Mouse (Mus musculus) adrenal gland, adult (tissue): ENCODE results near the gene Oxt.
"Not testable (repeated sequence)": the region's sequence is repeated elsewhere in the genome, so short reads cannot be mapped to it uniquely, and the experiment has no call there.

Experiments used
- DNase-seq, 2 experiments: peaks; one replicate each; pipeline ENCODE4 v3.0.0; 2022 to 2023; ENCODE audit warnings: low spot score in 1 of 2; ENCODE audit not compliant: inconsistent age in 2 of 2

The Oxt gene

DNA sequence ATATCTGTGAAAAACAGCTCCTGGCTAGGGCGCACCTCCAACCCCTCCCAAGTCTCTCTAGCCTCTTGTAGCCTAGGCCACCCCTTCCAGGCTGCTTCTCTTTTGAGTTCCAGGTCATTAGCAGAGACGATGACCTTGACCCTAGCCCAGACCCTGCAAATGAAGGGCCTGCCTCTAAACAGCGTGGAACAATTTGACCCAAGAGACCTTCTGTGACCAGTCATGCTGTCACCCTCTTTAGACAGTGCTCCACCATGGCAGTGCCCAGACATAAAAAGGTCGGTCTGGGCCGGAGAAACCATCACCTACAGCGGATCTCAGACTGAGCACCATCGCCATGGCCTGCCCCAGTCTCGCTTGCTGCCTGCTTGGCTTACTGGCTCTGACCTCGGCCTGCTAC is at the start of gene Oxt:
Gene Oxt, plus strand, starts transcription at position 301 of the 400 bp plus-strand sequence.
- no peak for DNase-seq

DNA sequence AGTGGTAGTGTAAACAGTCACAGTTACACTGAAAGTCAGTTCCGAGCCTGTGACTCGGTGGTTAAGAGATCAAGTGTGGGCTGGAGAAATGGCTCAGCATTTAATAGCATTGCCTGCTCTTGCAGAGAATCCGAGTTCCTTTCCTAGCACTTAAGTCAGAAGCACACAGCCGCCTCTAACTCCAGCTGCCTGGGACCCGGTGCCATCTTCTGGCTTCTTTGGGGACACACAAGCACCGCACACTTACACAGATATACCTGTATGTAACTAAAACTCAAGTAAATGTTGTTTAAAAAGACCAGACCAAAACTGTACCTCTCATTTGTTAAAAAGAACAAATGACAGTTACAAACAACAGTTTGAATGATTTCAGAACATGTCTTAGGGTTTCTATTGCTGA is 47.5 kb upstream of the Oxt start:
- DNase-seq, result no peak

DNA sequence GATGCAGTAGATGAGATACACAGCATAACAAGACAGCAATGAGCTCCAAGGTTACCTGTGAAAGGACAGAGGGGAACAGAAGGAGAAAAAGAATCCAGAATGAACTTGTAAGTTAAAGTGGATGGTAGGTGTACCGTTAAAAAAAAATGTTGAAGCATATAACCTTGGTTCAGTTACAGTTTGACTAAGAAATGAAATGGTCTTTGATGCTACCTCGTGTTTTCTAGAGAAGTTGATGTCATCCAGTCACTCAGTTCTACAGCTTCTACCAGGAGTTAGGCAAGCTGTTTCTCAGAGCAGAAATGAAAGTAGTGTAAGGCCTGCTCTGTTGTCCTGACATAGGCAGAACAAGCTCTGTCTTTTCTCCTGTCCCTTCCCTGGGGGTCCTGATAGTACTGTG is 46.7 kb upstream of the Oxt start:
- DNase-seq, result no peak

DNA sequence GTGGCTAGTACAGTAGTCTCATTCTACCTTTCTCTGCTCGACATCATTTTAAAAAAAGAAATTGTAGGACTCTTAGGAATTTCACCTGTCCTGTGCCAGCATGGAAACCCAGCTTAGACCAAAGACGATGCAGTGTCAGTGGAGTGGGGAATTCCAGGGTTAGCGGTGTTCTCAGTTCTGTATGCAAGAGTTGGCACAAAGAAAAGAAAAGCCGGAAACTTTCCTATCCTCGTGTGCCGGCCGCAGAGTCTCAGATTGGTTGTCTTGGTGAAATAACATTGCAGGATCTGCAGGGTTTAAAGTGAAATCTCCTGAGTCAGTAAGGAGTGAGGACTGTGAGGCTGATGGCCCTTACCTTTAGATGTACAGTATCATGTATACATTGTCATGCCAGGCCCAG is 46.0 kb upstream of the Oxt start:
- no peak for DNase-seq

DNA sequence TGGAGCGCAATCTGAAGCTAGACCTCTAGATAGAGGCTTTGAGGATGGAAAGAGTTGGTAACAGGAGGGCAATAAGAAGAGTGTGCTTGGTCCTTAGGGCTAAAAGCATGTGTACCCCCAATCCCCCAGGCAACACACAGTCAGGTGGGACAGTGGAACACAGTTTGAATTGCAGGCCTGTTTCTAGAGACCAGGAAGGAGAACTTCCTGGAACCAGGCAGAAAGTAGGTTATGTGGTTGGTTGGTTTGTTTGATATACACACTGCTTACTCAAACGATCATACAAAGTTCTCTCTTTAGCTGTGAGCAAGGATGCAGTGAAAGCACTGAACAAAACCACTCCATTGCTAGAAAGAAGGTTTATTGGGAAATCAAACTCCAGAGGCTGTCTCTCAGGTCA is 43.8 kb upstream of the Oxt start:
- no peak for DNase-seq

DNA sequence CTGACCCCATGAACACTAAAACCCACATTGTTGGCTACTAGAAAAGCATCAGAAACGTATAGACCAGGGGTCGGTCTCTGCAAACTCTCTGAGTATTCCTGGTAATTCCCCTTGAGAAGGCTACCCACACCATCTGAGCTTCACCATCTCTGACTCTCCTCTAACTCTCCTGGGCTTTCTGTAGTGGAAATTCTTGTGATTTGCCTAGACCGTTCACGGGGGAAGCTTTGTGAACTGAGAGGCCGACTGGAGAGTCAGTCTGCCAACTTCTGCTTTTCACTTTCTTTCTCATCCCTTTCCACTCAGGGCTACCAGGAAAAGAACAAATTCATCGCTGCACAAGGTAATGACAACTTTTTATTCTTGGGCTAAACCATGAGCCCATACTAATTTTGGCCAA is 41.0 kb upstream of the Oxt start:
- DNase-seq, result no peak

DNA sequence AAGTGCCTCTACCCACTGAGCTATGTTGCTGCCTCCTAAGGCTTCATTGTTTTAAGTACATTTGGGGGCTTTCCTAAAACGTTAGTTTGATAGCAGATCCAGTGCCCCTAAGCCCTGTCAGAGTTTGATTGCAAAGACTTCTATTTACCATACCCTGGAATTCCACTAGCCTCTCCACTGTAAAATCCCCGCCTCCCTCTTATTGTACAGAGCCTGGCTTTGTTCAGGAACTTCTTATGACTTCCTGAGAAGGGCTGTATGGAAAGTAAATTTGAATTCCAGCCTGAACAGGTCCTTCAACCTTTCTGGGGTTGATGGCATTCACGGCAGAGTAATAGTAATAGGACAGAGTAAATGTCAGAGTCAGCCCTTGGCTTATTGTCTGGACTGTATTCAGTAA is 39.1 kb upstream of the Oxt start:
- no peak for DNase-seq

DNA sequence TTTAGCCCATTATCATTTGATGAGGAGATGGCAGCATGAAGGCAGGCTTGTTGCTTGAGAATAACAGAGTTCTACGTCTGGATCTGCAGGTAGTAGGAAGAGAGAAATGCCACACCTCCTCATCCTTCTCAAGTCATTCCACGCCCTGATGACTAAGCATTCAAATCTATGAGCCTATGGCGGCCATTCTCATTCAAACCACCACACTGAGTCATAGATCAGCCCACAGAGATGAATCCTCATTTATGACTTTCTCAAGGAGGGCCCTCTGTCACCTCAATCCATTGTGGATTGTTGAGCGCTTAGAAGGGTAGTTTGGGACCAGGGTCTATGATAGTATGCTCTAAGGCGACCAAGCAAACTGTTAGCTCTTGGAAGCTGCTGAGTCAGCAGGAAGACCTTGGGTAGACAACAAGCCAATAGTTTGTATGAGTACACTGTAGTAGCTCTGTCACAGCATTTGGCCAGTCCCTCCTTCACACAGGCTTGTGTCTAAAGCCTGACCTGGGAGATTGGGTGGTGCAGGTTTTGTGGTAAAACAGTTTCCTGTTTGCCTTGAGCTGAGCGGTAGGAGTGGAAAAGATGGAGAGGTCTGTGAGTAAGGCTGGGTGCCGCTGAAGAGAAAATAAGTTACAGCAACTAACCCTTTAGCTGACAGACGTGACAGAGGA is 37.0 kb upstream of the Oxt start:
- DNase-seq, result no peak

DNA sequence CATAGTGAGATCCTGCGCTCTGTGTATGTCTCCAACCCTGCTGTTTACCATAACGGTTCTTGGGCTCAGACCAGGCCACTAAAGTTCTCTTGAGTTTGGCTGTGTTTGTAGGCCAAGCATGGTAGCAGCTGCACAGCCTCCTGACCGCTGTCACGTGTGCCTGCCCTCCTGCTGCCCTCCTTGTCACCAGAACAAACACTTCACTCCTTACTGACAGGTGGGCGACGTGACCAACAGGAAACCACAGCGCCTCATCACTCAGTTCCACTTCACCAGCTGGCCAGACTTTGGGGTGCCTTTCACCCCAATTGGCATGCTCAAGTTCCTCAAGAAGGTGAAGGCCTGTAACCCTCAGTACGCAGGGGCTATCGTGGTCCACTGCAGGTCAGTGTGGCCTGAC is 35.7 kb upstream of the Oxt start:
- DNase-seq, result no peak

DNA sequence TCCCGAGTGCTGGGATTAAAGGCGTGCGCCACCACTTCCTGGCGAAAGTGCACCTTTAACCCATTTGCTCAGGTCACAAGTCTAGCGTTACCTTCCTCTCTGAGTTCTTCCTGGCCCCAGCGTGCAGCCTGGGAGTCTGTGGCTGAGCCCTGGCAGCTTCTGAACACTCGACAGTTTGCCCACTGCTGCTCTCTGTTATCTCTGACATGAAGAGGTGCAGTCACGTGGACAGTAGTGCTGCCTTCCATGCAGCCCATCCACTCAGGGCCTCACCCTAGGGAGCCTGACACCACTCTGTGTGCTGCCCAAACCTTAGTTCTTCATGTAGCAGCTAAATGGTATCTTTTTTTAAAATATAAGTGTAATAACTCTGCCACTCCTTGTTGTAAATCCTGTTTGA is 29.0 kb upstream of the Oxt start:
- no peak for DNase-seq

DNA sequence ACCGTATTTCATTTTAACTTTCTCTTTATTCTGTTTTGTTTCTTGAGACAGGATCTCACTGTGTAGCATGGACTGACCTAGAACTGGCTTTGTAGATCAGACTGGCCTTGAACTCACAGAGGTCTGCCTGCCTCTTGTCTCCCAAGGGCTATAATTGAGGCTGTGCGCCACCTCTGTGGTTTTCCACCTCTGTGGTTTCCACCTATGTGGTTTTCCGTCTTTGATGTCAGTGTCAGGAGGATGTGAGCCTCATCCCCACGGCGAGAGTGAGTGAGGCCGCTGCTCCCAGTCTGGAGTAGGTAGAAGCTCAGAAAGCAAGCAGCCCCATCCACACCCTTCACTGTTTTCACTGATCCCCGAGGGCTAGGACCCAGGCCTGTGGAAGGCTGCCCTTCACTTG is 21.1 kb upstream of the Oxt start:
- no peak for DNase-seq

DNA sequence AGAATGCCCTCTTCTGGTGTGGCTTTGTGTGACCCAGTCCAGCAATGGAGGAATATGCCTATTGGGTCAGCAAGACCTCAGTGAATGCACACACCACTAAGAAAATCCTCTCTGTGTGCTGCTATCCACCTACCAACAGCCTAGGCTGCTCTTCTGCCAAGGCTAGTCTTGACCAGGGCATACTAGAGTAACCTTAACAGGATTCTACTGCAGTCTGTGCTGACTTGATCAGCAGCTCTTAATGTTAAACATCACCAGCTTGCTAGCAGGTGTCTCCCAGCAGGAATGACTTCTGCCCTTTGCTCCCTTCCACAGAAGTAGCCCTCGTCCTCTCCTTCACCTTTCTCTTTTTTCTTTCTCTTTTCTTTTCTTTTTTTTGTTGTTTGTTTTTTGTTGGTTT is 19.7 kb upstream of the Oxt start:
- no peak for DNase-seq

DNA sequence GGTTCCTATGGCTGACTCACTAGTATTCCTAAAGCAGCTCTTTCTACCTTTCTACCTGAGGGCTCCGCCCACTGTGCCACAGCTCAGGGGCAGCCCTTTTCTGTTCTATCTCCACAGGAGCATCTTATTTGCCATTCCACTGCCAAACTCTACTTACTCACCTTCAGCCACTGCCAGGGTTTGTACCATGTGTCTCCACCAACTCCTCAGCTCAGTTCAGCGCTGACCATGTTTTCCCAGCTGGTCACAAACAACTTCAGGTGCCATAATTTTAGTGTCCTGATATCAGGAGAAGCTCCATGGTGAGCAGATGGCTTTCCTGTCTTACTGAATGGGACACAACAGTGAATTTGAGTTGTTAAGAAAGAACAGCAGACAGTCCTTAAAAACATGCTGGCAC is 18.5 kb upstream of the Oxt start:
- DNase-seq, result no peak

DNA sequence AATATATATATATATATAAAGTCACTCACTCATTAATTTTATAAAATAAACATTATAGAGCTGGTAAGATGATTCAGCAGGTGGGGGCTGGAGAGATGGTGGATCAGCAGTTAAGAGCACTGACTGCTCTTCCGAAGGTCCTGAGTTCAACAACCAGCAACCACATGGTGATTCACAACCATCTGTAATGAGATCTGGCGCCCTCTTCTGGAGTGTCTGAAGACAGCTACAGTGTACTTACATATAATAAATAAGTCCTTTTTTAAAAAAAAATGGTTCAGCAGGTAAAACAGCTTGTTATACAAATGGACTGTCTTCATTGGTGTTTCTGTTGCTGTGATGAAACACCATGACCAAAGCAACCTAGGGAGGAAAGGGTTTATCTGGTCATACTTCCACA is 18.0 kb upstream of the Oxt start:
- DNase-seq, result no peak

DNA sequence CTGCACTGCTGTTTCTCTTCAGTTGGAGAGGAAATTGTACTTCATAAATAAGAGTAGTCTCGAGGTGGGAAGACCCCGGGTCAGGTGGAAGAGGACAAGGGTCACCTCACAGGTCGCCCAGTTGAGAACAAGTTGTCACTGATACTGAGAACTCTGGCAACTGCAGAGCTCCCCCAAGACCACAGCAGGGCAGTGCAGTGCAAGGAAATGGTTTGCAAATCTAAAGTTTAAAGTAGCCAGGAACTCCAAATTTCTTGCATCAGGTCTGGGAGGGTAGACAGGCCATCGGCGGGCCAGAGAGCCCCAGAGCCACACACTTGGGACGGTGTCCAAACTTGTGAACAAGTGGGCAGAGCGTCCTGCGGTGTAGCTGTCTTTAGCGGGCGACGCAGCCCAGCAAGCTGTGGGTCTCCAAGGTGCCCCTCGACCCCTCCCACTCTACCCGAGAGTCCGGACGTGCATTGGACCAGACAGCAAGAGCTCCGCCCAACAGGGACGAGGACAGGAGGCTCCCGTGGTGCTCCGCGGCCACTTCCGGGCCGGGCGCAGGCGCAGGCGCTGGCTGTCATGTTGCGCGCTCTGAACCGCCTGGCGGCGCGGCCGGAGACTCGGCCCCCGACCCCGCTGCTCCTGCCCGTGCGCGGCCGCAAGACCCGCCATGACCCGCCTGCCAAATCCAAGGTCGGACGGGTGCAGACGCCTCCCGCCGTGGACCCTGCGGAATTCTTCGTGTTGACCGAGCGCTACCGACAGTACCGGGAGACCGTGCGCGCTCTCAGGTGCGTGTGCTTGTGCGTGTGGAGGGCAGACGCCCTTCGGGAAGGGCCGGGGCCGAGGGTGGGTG is 12.5 kb upstream of the Oxt start, which contains the start of gene Mrps26:
Gene Mrps26, plus strand, starts transcription at position 531 of the 844 bp plus-strand sequence.
- peak; percentile 95 to 97 for DNase-seq

DNA sequence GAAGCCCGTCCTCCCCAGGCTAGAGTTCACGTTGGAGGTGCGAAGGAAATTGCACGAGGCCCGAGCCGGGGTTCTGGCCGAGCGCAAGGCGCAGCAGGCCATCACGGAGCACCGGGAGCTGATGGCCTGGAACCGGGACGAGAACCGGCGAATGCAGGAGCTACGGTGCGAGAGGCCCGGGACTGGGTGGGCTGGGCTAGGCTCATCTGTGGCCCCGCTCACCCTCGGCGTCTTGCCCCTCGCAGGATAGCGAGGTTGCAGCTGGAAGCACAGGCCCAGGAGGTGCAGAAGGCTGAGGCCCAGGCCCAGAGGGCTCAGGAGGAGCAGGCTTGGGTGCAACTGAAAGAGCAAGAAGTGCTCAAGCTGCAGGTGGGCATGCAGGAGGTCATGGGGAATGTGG is 11.9 kb upstream of the Oxt start:
- no peak for DNase-seq

DNA sequence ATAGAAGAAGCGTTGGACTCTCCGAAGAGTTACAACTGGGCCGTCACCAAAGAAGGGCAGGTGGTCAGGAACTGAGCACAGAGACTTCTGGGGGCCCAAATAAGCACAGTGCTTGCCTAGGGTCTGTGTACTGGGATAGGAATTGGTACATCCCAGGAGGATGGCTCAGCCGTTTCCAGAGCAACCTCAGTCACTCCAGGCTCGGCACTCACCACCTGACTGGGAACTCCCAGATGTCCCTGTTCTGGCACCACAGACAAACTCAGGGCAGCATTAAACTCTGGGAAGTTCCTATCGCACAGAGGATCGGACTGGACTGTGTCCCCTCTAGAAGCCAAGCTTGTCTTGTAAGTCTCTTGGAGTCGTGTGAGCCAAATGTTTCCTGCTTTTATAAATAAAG is 11.0 kb upstream of the Oxt start:
- DNase-seq, result no peak

DNA sequence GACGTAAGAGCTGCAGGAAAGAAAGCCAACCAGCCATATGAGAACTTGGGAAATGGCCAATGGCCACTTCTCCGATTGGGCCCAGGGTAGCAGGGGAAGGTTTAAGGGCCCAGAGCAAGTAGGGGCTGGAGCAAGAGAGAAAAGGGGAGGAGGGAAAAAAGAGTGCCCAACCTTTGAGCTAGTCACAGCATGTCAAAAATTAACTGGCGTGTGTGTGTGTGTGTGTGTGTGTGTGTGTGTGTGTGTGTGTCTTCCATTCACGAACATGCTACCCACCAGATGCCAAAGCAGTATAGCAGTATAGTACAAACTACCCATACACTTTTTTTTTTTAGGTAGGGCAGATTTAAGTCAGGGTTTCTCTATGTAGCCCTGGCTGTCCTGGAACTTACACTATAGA is 7.1 kb upstream of the Oxt start:
- DNase-seq, result no peak

DNA sequence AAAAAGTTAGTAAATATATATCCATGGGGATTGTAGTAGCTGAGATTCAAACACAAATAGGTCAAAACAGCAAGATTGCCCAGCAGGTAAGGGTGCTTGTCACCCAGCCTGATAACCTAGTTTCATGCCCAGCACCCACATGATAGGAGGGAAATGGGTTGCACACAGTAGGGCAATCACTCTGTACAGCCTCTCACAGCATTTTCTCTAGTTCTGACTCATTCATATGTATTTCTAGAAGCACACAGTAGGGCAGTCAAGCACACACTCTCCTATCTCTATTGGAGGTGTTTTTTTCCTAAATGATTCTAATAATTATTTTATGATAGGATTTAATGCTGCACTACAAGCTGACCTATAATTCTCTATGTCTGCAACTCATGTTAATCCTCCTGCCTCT is 6.0 kb upstream of the Oxt start:
- DNase-seq, result no peak

DNA sequence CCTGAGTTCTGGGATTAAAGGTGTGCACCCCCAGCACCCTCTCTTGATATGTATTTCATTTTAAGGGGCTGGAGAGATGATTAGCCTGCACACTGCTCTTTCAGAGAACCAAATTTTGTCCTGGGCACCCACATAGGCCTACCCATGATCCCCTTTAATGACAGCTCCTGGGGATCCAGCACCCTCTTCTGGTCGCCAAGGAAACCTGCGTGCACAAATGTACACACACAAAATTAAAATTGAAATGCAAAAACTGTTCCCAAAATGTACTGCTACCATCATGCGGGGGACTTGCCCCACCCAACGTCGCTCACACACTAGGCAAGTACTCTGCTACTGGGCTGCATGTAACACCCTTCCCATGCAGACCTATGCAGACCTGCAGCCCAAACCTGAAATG is 1.0 kb upstream of the Oxt start:
- DNase-seq, result no peak

DNA sequence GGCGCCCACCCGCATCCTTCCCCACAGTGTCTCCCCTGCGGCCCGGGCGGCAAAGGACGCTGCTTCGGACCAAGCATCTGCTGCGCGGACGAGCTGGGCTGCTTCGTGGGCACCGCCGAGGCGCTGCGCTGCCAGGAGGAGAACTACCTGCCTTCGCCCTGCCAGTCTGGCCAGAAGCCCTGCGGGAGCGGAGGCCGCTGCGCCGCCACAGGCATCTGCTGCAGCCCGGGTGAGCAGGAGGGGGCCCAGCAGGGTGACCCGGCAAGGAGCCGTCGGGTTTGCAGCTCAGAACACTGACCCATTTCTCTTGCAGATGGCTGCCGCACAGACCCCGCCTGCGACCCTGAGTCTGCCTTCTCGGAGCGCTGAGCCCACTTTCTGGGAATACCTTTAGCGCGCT is 591 bp downstream of the Oxt start:
- not testable (repeated sequence) for DNase-seq

DNA sequence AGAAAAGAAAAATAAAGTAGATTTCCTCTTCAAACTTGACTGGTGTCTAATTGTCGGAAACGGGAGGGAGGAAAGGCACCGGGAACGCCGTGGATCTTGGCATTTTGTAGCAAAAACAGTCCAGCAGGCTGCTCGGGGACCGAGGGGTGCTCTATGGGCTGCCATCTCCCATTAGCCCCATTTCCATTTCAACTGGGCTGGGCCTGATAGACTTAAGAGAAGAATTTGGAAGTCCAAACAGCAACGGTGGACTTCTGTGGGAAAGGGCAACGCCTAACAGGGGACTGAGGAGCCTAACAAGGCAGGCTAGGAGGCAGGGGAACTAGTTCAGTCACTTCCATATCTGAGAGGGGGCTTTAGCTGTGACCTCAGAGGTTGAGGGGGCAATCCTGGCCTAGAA is 1.0 kb downstream of the Oxt start:
- no peak for DNase-seq

DNA sequence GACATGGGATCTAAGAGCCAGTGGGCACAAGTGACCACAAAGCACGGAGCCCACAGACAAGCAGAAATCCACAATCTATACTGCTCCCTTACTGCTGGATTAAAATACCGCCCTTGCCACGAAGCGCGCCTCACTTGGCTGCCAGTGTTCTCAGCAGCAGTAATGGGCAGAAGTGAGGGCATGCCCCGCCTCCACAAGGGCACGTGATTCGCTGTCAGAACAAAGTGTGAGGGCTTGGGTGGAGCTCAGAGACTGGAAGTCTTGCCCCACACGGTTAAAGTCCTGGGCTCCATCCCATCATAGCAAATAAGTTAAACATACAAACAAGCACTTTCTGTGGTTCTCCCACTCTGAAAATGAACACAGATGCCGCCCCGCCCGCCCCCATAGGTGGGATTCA is 1.7 kb downstream of the Oxt start:
- peak; percentile 47 to 76 for DNase-seq
